ENCODE assay signal across 14 mouse cellular contexts in genomic region chr5:146770002-146770848, GRCm38 (mm10). TPM values are rescaled to one million over a fixed set of nuclear protein-coding genes. Genes with fewer than 3 reads are reported as not detected.
DNase-seq lines count a peak whose midpoint lies in the region; ATAC-seq and TF ChIP-seq lines count a peak whose summit lies in the region.
"Had no signal": no experiment of that assay in that cellular context is flagged by ENCODE, and none has a peak within 500 bp of the region (broad histone marks: within the 10 kb centered on the region; RNA-seq: fewer than 3 reads in every experiment).

No protein-coding gene starts in this region.

- DNase-seq in heart, adult 2 months: peak; percentile 41 to 48
- no peak for DNase-seq in heart, postnatal 4 days
- peak; percentile 61 for DNase-seq in kidney, adult 2 months
- no peak for DNase-seq in kidney, postnatal 14 days
- peak; percentile 27 for DNase-seq in brain, embryonic 14.5 days (ENCODE audit: low read depth)
- DNase-seq in embryo, embryonic 11 days: no peak
- DNase-seq: adrenal gland, adult 2 months; cerebellum, adult 9-11 months; gastrocnemius, postnatal 36 days had no signal

- no peak for TF ChIP-seq POLR2A in heart, adult 2 months (IDR thresholded peaks at IDR 0.05; ENCODE audit: insufficient read depth, low read depth, low read length)
- TF ChIP-seq POLR2A in kidney, adult 2 months (IDR thresholded peaks at IDR 0.05; ENCODE audit: low read depth, low read length): no peak
- TF ChIP-seq POLR2A in brain, embryonic 14.5 days (IDR thresholded peaks at IDR 0.05; ENCODE audit: borderline replicate concordance, extremely low read depth, insufficient read depth, insufficient read length, poor library complexity, severe bottlenecking): no peak

- peaks cover 17% of the 10 kb centered on the region for H3K4me1 ChIP-seq in heart, adult 2 months (ENCODE audit: control insufficient read depth, insufficient read depth, low read length)
- H3K4me1 ChIP-seq in kidney, adult 2 months (ENCODE audit: control insufficient read depth, insufficient read depth, low read length): peaks cover 25% of the 10 kb centered on the region
- peaks cover 18% of the 10 kb centered on the region for H3K4me1 ChIP-seq in lung, embryonic 16.5 days (replicated peaks; ENCODE audit: control insufficient read depth, insufficient read depth, low read length)

- intact Hi-C loops in heart, adult 2 months (cut with DNase I): loop anchor here (2.0 to 10.0 kb wide), 2 partner anchors 25 to 65 kb away; partner anchors contain the start of genes Rpl21 and Usp12

- H3K79me2 ChIP-seq in heart, adult 2 months (replicated peaks; ENCODE audit: control insufficient read depth, insufficient read depth, low read length): peaks cover 3% of the 10 kb centered on the region; the same call in 1 of the 2 replicates

- 0 out of 2 replicates have a peak overlapping the region, but pooled peaks have one; percentile 4 for H3K4me2 ChIP-seq in lung, embryonic 16.5 days (ENCODE audit: low read depth, low read length)
- H3K4me2 ChIP-seq: liver, embryonic 11.5 days had no signal

- 38% methylated on average over 15 of the region's 15 CpGs for WGBS in heart, adult 2 months
- 9% methylated on average over 15 of the region's 15 CpGs for WGBS in kidney, adult 2 months
- WGBS in lung, embryonic 16.5 days: 44% methylated on average over 15 of the region's 15 CpGs

- peak overlapping the region; percentile 8; the same call in 1 of the 2 replicates for H3K4me3 ChIP-seq in heart, adult 2 months
- H3K4me3 ChIP-seq in kidney, adult 2 months (ENCODE audit: insufficient read depth, low read depth, low read length): no peak overlapping the region
- H3K4me3 ChIP-seq in lung, embryonic 16.5 days (ENCODE audit: low read length): no peak overlapping the region
- H3K4me3 ChIP-seq: erythroblast, embryonic 14.5 days had no signal

- H3K27ac ChIP-seq in heart, adult 2 months: peak overlapping the region; percentile 57
- peak overlapping the region; percentile 40 for H3K27ac ChIP-seq in kidney, adult 2 months (ENCODE audit: insufficient read depth, low read depth, low read length)
- H3K27ac ChIP-seq in lung, embryonic 16.5 days (ENCODE audit: low read length): peak overlapping the region; percentile 0; the same call in 1 of the 2 replicates

- TF ChIP-seq EP300 in heart, adult 2 months (IDR thresholded peaks at IDR 0.05; ENCODE audit: insufficient read depth, low read depth, low read length): no peak

- H3K27me3 ChIP-seq in heart, adult 2 months (ENCODE audit: control insufficient read depth, insufficient read depth, low read length): no peaks in the 10 kb centered on the region
- no peaks in the 10 kb centered on the region for H3K27me3 ChIP-seq in kidney, adult 2 months (replicated peaks; ENCODE audit: control insufficient read depth, insufficient read depth, low read length)
- no peaks in the 10 kb centered on the region for H3K27me3 ChIP-seq in lung, embryonic 16.5 days (ENCODE audit: control insufficient read depth, insufficient read depth, low read depth, low read length)

- no peaks in the 10 kb centered on the region; the same call in none of the 2 replicates for H3K36me3 ChIP-seq in heart, adult 2 months (ENCODE audit: control insufficient read depth, insufficient read depth, low read length)
- no peaks in the 10 kb centered on the region for H3K36me3 ChIP-seq in kidney, adult 2 months (ENCODE audit: control insufficient read depth, insufficient read depth, low read length)
- peaks cover 2% of the 10 kb centered on the region; the same call in 1 of the 2 replicates for H3K36me3 ChIP-seq in lung, embryonic 16.5 days (ENCODE audit: control insufficient read depth, insufficient read depth, low read length)

- no peak overlapping the region for H3K9ac ChIP-seq in heart, adult 2 months (ENCODE audit: low read depth, low read length)
- no peak overlapping the region for H3K9ac ChIP-seq in lung, embryonic 16.5 days (ENCODE audit: low read length)

- peak; percentile 70 for ATAC-seq in lung, embryonic 16.5 days (ENCODE audit: low read depth)
- no peak for ATAC-seq in erythroblast, adult 5-6 weeks (replicated peaks; ENCODE audit: low FRiP score, poor library complexity, severe bottlenecking)
- ATAC-seq: forebrain, embryonic 16.5 days had no signal

- no peaks in the 10 kb centered on the region for H3K9me3 ChIP-seq in lung, embryonic 16.5 days (ENCODE audit: control insufficient read depth, low read length)

- 0 out of 2 replicates have a peak, but pooled peaks have one; percentile 6 for TF ChIP-seq CTCF in heart, adult 2 months (IDR thresholded peaks at IDR 0.05)
- TF ChIP-seq CTCF in kidney, adult 2 months (conservative IDR thresholded peaks at IDR 0.05; ENCODE audit: insufficient read depth, insufficient read length, low read depth, low read length): no peak
- TF ChIP-seq CTCF in brain, embryonic 14.5 days (IDR thresholded peaks at IDR 0.05; ENCODE audit: borderline replicate concordance, extremely low read depth, insufficient read depth, insufficient read length): no peak

RNA-seq across cellular contexts. Expression of gene Usp12, which starts 24.6 kb away (rescaled TPM):
- total RNA-seq in heart, adult 2 months (2021): 10 to 100 TPM; 16.8 to 17.2 TPM
- 6.0 and 12.4 TPM in 2 replicates for polyA plus RNA-seq in heart, adult 2 months (2012; rRNA removed)
- 10 to 100 TPM; 18.5 to 20.5 TPM for total RNA-seq in heart, postnatal 4 days (2021)
- polyA plus RNA-seq in kidney, adult 2 months (2012; rRNA removed): 15.8 and 18.9 TPM in 2 replicates
- polyA plus RNA-seq in brain, embryonic 14.5 days (2012; rRNA removed): 19.5 and 27.6 TPM in 2 replicates
- 17.0 and 17.2 TPM in 2 replicates for polyA plus RNA-seq in lung, embryonic 16.5 days (2015; fragmentation: Nextera tagmentation; extraction: Ambion mirVana)
- total RNA-seq in erythroblast, adult 5-6 weeks (2015; ENCODE audit: low replicate concordance): 7.9 and 8.6 TPM in 2 replicates
- total RNA-seq in erythroblast, adult 5-6 weeks (2017; ENCODE audit: low replicate concordance): 7.1 and 11.2 TPM in 2 replicates

Comparison
In these comparisons a context has a peak if more than half of its experiments do, and no peak if none do; other contexts are left out.
1. DNase-seq: peak in heart, adult 2 months (2 of 2), kidney, adult 2 months (single experiment) and brain, embryonic 14.5 days (single experiment); none in heart, postnatal 4 days (single experiment), kidney, postnatal 14 days (single experiment) and embryo, embryonic 11 days (single experiment).
2. H3K27ac ChIP-seq: peak in every context shown above with its lines; median percentile 57 in heart, adult 2 months; 40 in kidney, adult 2 months; 0 in lung, embryonic 16.5 days.